Mouse (Mus musculus) spleen, postnatal 0 days (tissue): ENCODE measurements around the gene Ist1. TPM values are rescaled to one million over a fixed set of nuclear protein-coding genes. Genes with fewer than 3 reads are reported as not detected.

ENCODE experiments used
- polyA plus RNA-seq: library from polyadenylated mRNA; unstranded; fragments of >200 nt; fragmentation: Nextera tagmentation; extraction: Ambion mirVana; gene quantifications from 2 replicates; pipeline ENCODE4 v1.2.1, GENCODE M21; 2015

Gene Ist1
- polyA plus RNA-seq, result 52.7 and 60.5 TPM in 2 replicates

GRCm38 (mm10) chr8:109693146-109693900 lies at the start of gene Ist1:
Gene Ist1, minus strand, starts transcription at chr8:109693260.

GRCm38 (mm10) chr8:109737237-109738048 lies 44.4 kb upstream of the Ist1 start, which contains the start of gene Atxn1l:
Gene Atxn1l, minus strand, starts transcription at chr8:109737739.

GRCm38 (mm10) chr8:109705320-109706075 lies 12.4 kb upstream of the Ist1 start, which contains the start of gene Zfp821:
Gene Zfp821, plus strand, starts transcription at chr8:109705546.

Other genes with a start within 250 kb of the Ist1 start
- 0.05 TPM in 1 of 2 replicates, not detected in the other for gene Pmfbp1, start 199.2 kb downstream of the Ist1 start, polyA plus RNA-seq
- 12.2 and 13.1 TPM in 2 replicates for gene Dhx38, start 127.4 kb downstream of the Ist1 start, polyA plus RNA-seq
- 14.8 and 16.3 TPM in 2 replicates for gene Txnl4b, start 127.4 kb downstream of the Ist1 start, polyA plus RNA-seq
- 119 and 151 TPM in 2 replicates for gene Hp, start 114.1 kb downstream of the Ist1 start, polyA plus RNA-seq
- 22.0 and 23.6 TPM in 2 replicates for gene Dhodh, start 84.6 kb downstream of the Ist1 start, polyA plus RNA-seq
- gene Pkd1l3, start 78.7 kb downstream of the Ist1 start, polyA plus RNA-seq, result 0.62 and 0.82 TPM in 2 replicates
- gene Zfp821, start 12.3 kb upstream of the Ist1 start, polyA plus RNA-seq, result 9.2 and 10.5 TPM in 2 replicates
- 2.8 and 3.3 TPM in 2 replicates for gene Atxn1l, start 44.5 kb upstream of the Ist1 start, polyA plus RNA-seq
- gene Ap1g1, start 85.3 kb upstream of the Ist1 start, polyA plus RNA-seq, result 15.9 and 17.2 TPM in 2 replicates
- gene Phlpp2, start 175.3 kb upstream of the Ist1 start, polyA plus RNA-seq, result 3.7 and 4.3 TPM in 2 replicates